Mouse (Mus musculus) spleen, embryonic (tissue): ENCODE results near the gene Txndc11.

Experiments used
- CTCF ChIA-PET: fragments of 350-600 bp; sonication (Branson Sonifier 250); formaldehyde crosslinking; loops from one replicate; lab custom pipeline; 2022; lab: Charles Lee

Txndc11 gene

GRCm38 (mm10) chr16:11109198-11109740 lies 25.2 kb downstream of the Txndc11 start:
- CTCF ChIA-PET: interaction anchor here (0.8 to 2.9 kb wide), 4 partner anchors 21 to 74 kb away, joined by 3 to 12 read pairs (median 4); no protein-coding TSS in a partner anchor

GRCm38 (mm10) chr16:11104905-11105304 lies 29.5 kb downstream of the Txndc11 start:
- CTCF ChIA-PET: no interaction called here

- CTCF ChIA-PET: no interaction called here
Observed at GRCm38 (mm10) chr16:11097301-11097700, 37.1 kb downstream of the Txndc11 start.

GRCm38 (mm10) chr16:11093717-11094386 lies 40.6 kb downstream of the Txndc11 start:
- CTCF ChIA-PET: interaction anchor here (1.4 kb wide), 1 partner anchor 58 kb away, joined by 3 read pairs; no protein-coding TSS in a partner anchor

GRCm38 (mm10) chr16:11092523-11092922 lies 41.9 kb downstream of the Txndc11 start:
- CTCF ChIA-PET: interaction anchor here (1.4 kb wide), 1 partner anchor 56 kb away, joined by 3 read pairs; no protein-coding TSS in a partner anchor

GRCm38 (mm10) chr16:11092061-11092460 lies 42.4 kb downstream of the Txndc11 start:
- CTCF ChIA-PET: interaction anchor here (1.2 to 1.4 kb wide), 2 partner anchors 9 to 56 kb away, joined by 3 read pairs; no protein-coding TSS in a partner anchor

- CTCF ChIA-PET: interaction anchor here (0.6 to 1.6 kb wide), 5 partner anchors 10 to 618 kb away, joined by 3 to 7 read pairs (median 4); no protein-coding TSS in a partner anchor
Observed at GRCm38 (mm10) chr16:11090836-11091570, 43.4 kb downstream of the Txndc11 start.

- CTCF ChIA-PET: interaction anchor here (0.7 to 1.6 kb wide), 5 partner anchors 9 to 52 kb away, joined by 3 to 6 read pairs (median 4); no protein-coding TSS in a partner anchor
Observed at GRCm38 (mm10) chr16:11086856-11087588, 47.4 kb downstream of the Txndc11 start.

GRCm38 (mm10) chr16:11086299-11086698 lies 48.2 kb downstream of the Txndc11 start:
- CTCF ChIA-PET: interaction anchor here (0.9 to 1.6 kb wide), 5 partner anchors 9 to 51 kb away, joined by 4 to 6 read pairs (median 4); no protein-coding TSS in a partner anchor

- CTCF ChIA-PET: no interaction called here
Observed at GRCm38 (mm10) chr16:11084181-11084580, 50.3 kb downstream of the Txndc11 start.

- CTCF ChIA-PET: interaction anchor here (0.5 to 1.3 kb wide), 3 partner anchors 9 to 112 kb away, joined by 3 to 6 read pairs (median 6); no protein-coding TSS in a partner anchor
Observed at GRCm38 (mm10) chr16:11078216-11078869, 56.1 kb downstream of the Txndc11 start.

- CTCF ChIA-PET: interaction anchor here (0.5 to 2.1 kb wide), 6 partner anchors 8 to 111 kb away, joined by 3 to 10 read pairs (median 4); no protein-coding TSS in a partner anchor
Observed at GRCm38 (mm10) chr16:11077601-11078201, 56.7 kb downstream of the Txndc11 start.

- CTCF ChIA-PET: interaction anchor here (1.0 to 1.7 kb wide), 3 partner anchors 10 to 14 kb away, joined by 3 to 10 read pairs (median 4); partner anchors contain the start of gene Snn
Observed at GRCm38 (mm10) chr16:11073060-11073459, 61.4 kb downstream of the Txndc11 start.

- CTCF ChIA-PET: interaction anchor here (1.0 to 1.7 kb wide), 3 partner anchors 10 to 14 kb away, joined by 3 to 10 read pairs (median 4); partner anchors contain the start of gene Snn
Observed at GRCm38 (mm10) chr16:11072454-11072853, 62.0 kb downstream of the Txndc11 start.

GRCm38 (mm10) chr16:11071887-11072286 lies 62.6 kb downstream of the Txndc11 start:
- CTCF ChIA-PET: interaction anchor here (0.8 to 1.5 kb wide), 2 partner anchors 11 to 38 kb away, joined by 3 read pairs; no protein-coding TSS in a partner anchor

GRCm38 (mm10) chr16:11071176-11071575 lies 63.3 kb downstream of the Txndc11 start:
- CTCF ChIA-PET: interaction anchor here (0.6 to 1.5 kb wide), 3 partner anchors 10 to 74 kb away, joined by 3 to 4 read pairs (median 3); no protein-coding TSS in a partner anchor

- CTCF ChIA-PET: interaction anchor here (1.0 kb wide), 1 partner anchor 9 kb away, joined by 3 read pairs; no protein-coding TSS in a partner anchor
Observed at GRCm38 (mm10) chr16:11069710-11070420, 64.6 kb downstream of the Txndc11 start.

GRCm38 (mm10) chr16:11069271-11069670 lies 65.2 kb downstream of the Txndc11 start:
- CTCF ChIA-PET: interaction anchor here (1.0 kb wide), 1 partner anchor 10 kb away, joined by 3 read pairs; no protein-coding TSS in a partner anchor
